Mouse (Mus musculus): ENCODE data around the gene Hipk3.

Gene Hipk3

GRCm38 (mm10) chr2:104413011-104413410 lies 81.2 kb downstream of the Hipk3 start:
- DNase-seq (ENCODE audit: low spot score in 2 of 2) = no peak

GRCm38 (mm10) chr2:104412496-104412895 lies 81.8 kb downstream of the Hipk3 start:
- DNase-seq (ENCODE audit: low spot score in 2 of 2) = no peak

GRCm38 (mm10) chr2:104411806-104412205 lies 82.4 kb downstream of the Hipk3 start:
- no peak for DNase-seq (ENCODE audit: low spot score in 2 of 2)

- no peak for DNase-seq (ENCODE audit: low spot score in 2 of 2)
Measured at GRCm38 (mm10) chr2:104410963-104411545, 83.2 kb downstream of the Hipk3 start, which contains the start of gene D430041D05Rik. TSS of gene D430041D05Rik (minus strand) at chr2:104411013.

- no peak for DNase-seq (ENCODE audit: low spot score in 2 of 2)
Measured at GRCm38 (mm10) chr2:104409851-104410821, 84.1 kb downstream of the Hipk3 start.

DNA sequence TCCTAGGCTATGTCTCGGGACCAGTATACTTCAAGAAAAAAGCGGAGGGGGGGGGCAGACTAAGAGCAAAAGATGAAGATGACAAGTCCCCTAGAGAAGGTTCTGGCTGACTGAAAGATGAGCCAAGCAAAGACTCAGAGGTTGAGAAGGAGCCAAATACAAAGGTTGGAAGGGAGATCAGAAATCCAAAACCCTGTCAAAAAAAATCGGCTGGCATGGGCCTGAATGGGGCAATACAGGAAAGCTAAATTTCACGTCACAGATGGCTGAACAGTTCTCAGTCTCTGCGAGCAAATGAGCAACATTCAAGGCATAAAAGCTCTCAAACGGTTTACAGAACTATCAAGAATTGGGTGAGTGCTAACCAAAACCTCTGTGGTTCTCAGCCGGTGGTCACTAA lies 85.9 kb downstream of the Hipk3 start:
- no peak for DNase-seq (ENCODE audit: low spot score in 2 of 2)

DNA sequence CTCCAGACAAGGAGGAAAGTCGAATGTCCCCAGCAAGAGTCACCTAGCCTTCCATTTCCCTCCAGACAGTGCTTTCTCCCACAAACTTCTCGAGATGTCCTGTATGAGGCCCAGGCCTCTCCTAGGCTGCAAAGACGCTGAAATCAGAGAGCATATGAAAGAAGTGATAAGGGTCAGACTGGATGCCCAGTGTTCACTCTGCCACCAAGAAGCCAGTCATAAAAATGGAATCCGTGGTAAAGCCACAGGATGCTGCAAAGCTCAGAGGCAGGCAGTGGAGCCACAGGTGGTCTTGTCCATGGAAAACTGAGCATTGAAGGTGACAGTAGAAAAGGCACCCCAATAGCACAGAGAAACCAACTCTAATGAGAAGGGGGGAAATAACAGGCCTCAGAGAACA lies 86.3 kb downstream of the Hipk3 start:
- no peak for DNase-seq (ENCODE audit: low spot score in 2 of 2)

- DNase-seq (ENCODE audit: low spot score in 2 of 2) = no peak
Measured at GRCm38 (mm10) chr2:104404036-104404435, 90.2 kb downstream of the Hipk3 start.

DNA sequence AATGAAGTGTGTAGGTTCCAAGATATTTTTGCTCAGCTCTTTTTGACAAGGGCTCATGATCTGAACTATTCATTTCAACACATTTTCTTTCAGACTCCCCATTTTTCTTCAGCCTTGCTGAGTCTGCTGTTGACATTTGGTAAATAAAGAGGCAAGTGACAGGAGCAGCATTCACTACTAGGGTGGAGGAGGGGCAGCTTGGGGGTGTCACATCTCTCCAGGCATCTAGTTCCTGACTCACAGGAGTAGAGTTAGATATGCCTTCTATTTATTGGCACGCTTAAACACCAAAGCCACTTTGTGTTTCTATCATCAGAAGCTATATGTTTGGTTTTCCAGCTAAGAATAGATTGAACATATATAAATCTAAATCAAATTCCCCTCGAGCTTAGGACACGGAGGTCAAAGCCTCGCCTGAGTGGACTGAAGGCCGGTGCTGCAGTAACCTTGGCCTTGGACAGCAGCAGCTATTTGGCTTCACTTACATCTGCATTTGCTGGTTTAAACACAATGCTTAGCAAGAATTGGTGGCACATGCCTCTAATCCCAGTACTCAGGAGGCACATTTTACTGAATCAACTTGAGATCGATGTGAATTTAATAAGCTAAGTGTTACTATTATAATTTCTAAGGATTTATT lies 95.5 kb downstream of the Hipk3 start:
- no peak for DNase-seq (ENCODE audit: low spot score in 2 of 2)

GRCm38 (mm10) chr2:104395961-104396360 lies 98.3 kb downstream of the Hipk3 start:
- DNase-seq (ENCODE audit: low spot score in 2 of 2) = no peak

DNA sequence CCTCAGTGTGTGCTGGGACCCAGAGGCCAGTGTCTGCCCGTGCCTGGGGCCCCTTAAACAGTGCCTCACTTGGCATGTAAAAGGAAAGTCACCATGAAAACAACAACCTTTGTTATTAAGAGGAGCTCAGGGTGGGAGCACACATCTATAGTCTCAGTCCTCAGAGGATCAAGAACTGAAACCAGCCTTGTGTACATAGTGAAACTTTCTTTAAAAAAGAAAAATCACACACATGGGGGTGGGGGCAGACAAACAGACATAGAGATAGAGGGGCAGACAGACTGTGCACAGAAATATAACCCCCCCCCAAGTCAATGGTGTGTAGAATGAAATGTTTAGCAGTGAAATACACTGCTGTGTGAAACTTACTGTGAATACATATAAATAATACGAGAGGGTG lies 99.5 kb downstream of the Hipk3 start:
- no peak for DNase-seq (ENCODE audit: low spot score in 2 of 2)

DNA sequence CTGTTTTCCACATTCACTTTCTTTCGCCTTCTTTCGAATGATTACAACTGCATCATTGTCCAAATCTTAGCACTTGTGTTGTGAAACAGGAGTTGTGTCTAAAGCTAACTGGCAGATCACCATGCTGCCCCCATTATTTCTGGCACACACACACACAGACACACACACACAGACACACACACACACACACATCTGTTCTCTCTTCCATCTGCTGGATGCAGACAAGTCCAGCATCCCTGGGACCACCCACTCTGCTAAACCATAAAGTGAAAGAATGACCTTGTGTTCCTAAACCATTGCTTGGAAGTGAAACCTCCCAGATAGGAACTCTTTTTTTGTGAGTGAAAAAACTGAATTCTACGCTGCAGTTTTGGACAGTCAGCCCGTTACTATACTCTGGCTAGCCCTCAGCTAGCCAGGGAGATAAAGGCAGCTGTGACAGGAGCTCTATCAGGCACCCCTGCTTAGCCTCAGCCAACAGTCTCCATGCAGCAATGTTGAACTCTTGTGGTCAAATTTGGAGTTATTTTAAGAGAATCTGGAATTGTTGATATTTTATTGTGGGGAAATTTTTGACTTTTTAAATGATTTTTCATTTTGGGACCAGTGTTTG lies 101.4 kb downstream of the Hipk3 start:
- DNase-seq (ENCODE audit: low spot score in 2 of 2) = no peak

DNA sequence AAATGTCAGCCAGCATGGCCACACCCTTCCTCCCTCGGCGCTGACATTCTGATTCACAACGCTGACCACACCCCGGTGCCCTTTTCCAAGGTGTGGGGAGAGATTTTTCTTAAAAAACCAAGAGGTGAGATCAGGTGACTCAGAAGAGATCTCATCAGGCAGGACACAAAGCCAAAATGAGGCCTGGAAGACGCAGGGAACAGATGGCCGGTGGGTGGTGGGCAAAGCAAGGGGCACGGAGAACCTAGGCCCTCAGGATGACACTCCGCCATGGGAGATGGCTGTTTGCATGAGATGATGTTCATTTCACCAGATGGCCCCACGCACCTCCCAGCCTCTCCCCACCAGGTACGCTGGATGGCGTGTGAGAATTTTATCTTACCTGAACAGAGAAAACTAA lies 105.0 kb downstream of the Hipk3 start:
- no peak for DNase-seq (ENCODE audit: low spot score in 2 of 2)

DNA sequence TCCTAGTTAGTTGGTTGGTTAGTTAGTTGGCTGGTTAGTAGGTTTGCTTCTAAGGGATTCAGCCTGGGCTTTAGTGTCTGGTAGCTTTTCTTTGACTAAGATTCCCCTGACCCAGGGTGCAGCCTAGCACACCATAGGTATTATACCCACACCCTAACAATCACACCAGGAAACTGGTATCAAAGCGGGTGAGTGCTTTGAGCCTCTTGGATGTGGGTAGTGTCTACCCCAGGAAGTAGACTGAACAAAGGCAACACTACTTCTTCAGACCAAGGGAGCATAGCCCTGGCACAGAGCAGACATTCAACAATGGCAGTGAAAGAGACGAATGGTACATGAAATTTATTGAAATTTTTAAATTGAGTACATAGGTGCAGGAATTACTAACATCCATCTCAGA lies 108.3 kb downstream of the Hipk3 start:
- no peak for DNase-seq (ENCODE audit: low spot score in 2 of 2)

DNA sequence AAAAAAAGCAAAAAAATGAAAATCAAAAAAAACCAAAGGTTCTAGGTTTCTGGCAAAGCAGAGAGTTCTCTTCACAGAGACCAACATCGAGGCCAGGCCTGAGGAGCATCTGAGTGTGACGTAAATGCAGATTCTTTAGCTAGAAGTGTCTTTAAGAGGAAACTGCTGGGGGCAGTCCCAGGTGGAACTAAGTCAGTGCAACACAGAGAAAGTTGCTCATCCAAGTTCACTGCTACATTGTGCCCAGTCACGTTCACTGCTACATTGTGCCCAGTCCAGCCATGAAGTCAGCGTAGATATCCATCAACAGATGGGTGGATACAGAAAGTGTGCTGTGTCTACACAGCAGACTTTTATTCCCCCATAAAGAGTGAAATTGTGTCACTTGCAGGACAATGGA lies 110.7 kb downstream of the Hipk3 start:
- no peak for DNase-seq (ENCODE audit: low spot score in 2 of 2)

DNA sequence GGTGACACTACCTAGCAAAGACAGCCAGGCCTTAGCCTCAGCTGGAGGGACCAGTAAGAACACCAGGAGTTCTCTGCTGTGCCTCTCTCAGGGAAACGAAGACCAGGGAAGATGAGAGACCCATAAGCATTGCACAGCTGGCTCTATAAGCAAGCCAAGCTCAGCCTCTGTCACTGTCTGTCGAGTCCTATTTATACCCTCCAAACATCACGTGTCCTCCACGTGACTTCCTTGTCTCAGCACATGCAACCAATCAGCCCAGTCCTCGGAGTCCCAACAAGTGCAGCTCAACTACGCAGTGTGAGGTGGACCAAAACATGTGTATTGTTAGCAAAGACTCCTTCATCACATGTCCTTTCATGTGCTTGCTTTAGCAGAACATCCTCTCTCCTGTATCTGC lies 111.4 kb downstream of the Hipk3 start:
- no peak for DNase-seq (ENCODE audit: low spot score in 2 of 2)

GRCm38 (mm10) chr2:104379304-104379703 lies 114.9 kb downstream of the Hipk3 start:
- DNase-seq (ENCODE audit: low spot score in 2 of 2) = no peak

DNA sequence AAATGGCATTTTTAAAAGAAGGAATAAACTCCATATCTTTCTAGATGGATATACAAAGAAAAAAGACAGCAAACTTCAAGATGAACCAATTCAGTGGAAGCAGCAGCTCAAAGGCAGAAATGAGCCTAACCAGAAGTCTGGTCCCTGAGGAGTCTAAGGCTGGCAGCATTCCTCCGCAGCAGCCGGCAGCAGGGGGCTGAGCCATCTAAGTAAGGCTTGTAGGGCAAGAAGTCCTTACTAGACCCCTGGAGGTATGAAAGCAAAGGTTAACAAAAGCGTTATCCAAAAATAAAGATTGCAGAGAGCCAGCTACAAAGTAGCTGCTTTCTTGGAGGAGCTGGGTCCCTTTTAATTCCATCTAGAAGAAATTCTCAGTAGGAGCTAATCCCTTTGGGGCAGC lies 115.5 kb downstream of the Hipk3 start:
- no peak for DNase-seq (ENCODE audit: low spot score in 2 of 2)

- DNase-seq (ENCODE audit: low spot score in 2 of 2) = no peak
Measured at GRCm38 (mm10) chr2:104377990-104378389, 116.3 kb downstream of the Hipk3 start.

Measured in heart, adult 9 months (tissue).